Mouse (Mus musculus) liver, adult 2 months (tissue): ENCODE measurements around the gene Zan. TPM values are rescaled to one million over a fixed set of nuclear protein-coding genes. Genes with fewer than 3 reads are reported as not detected.
A peak's percentile ranks its signal among the peaks of the same experiment; 100 is the strongest.

Experiments
- DNase-seq: peaks from one replicate; pipeline ENCODE4 v3.0.0-alpha.2; 2011; ENCODE audit warnings: low read depth, low spot score; ENCODE audit errors: extremely low read depth
- H3K27ac ChIP-seq: fragments of 200-500 bp; replicated peaks from 2 replicates; pipeline ENCODE4 v1.5.1; 2012; ENCODE audit warnings: low read depth, mild to moderate bottlenecking, control low read depth, inconsistent platforms, low read length; ENCODE audit not compliant: insufficient read depth
- H3K27me3 ChIP-seq: fragments of 200-500 bp; 2 replicates; pipeline ENCODE4 v1.6.1; 2012; ENCODE audit warnings: mild to moderate bottlenecking, moderate library complexity, low read length, inconsistent platforms; ENCODE audit not compliant: control insufficient read depth, insufficient read depth
- H3K36me3 ChIP-seq: fragments of 200-500 bp; 2 replicates; pipeline ENCODE4 v1.6.1; 2012; ENCODE audit warnings: low read length, inconsistent platforms; ENCODE audit not compliant: control insufficient read depth, insufficient read depth
- H3K4me1 ChIP-seq: fragments of 200-500 bp; 2 replicates; pipeline ENCODE4 v1.6.1; 2011; ENCODE audit warnings: low read length; ENCODE audit not compliant: control insufficient read depth, insufficient read depth
- H3K4me3 ChIP-seq: fragments of 200-500 bp; 2 replicates; pipeline ENCODE4 v1.5.1; 2011; ENCODE audit warnings: low read depth, mild to moderate bottlenecking, control low read depth, low read length, moderate library complexity; ENCODE audit not compliant: insufficient read depth
- H3K79me2 ChIP-seq: fragments of 200-500 bp; 2 replicates; pipeline ENCODE4 v1.6.1; 2012; ENCODE audit warnings: inconsistent platforms, mild to moderate bottlenecking, low read length, moderate library complexity; ENCODE audit not compliant: control insufficient read depth, insufficient read depth
- H3K9ac ChIP-seq: fragments of 200-500 bp; 2 replicates; pipeline ENCODE4 v1.6.1; 2012; ENCODE audit warnings: low read depth, mild to moderate bottlenecking, control low read depth, inconsistent platforms, low read length
- CTCF ChIP-seq: fragments of 200-500 bp; IDR thresholded peaks from 2 replicates; pipeline ENCODE4 v1.5.1; 2011; ENCODE audit warnings: low read depth, low read length, control low read depth
- POLR2A ChIP-seq: fragments of 200-500 bp; IDR thresholded peaks from 2 replicates; pipeline ENCODE4 v1.6.1; 2011; ENCODE audit warnings: low read length, control low read depth; ENCODE audit not compliant: insufficient read depth; ENCODE audit errors: extremely low read depth
- WGBS: fragments of 180-500 bp; shearing (Covaris S2); methylation state at CpG from one replicate; pipeline ENCODE4 v1.1.7; 2018; 5-methylcytosine and 5-hydroxymethylcytosine counted together
- polyA plus RNA-seq: library from polyadenylated mRNA; depleted of rRNA; stranded (reverse); fragments of >200 nt; gene quantifications from 2 replicates; pipeline ENCODE4 v1.2.3, GENCODE M21; 2012
- total RNA-seq: library from RNA; depleted of rRNA; stranded (reverse); fragments of >200 nt; gene quantifications from 2 replicates; pipeline ENCODE4 v1.2.3, GENCODE M21; 2014

Zan gene
- total and polyA plus RNA-seq, 2 experiments = under 0.01 to 0.02 TPM

- Histone ChIP-seq H3K36me3 (no peaks in the 10 kb centered on the region), H3K27ac (no peak overlapping the region), H3K27me3 (no peaks in the 10 kb centered on the region), H3K9ac (no peak overlapping the region), H3K4me1 (peaks cover 2% of the 10 kb centered on the region), H3K4me3 (no peak overlapping the region), H3K79me2 (no peaks in the 10 kb centered on the region)
- TF ChIP-seq POLR2A (no peak), CTCF (no peak)
- no peak for DNase-seq
- 77% methylated on average over 4 of the region's 4 CpGs for WGBS
Observed at GRCm38 (mm10) chr5:137491559-137491958, 14.7 kb upstream of the Zan start.

- H3K79me2 ChIP-seq = no peaks in the 10 kb centered on the region
- TF ChIP-seq CTCF = no peak
- TF ChIP-seq POLR2A = no peak
- no peak for DNase-seq
- no peak overlapping the region for H3K4me3 ChIP-seq
- no peak overlapping the region for H3K27ac ChIP-seq
- 92% methylated on average over 7 of the region's 7 CpGs for WGBS
- no peaks in the 10 kb centered on the region for H3K36me3 ChIP-seq
- H3K9ac ChIP-seq = no peak overlapping the region
- no peaks in the 10 kb centered on the region for H3K4me1 ChIP-seq
- H3K27me3 ChIP-seq = no peaks in the 10 kb centered on the region; the same call in 1 of the 2 replicates
Observed at GRCm38 (mm10) chr5:137487616-137488015, 10.8 kb upstream of the Zan start.

- Histone ChIP-seq H3K4me1 (peaks cover 4% of the 10 kb centered on the region), H3K36me3 (no peaks in the 10 kb centered on the region), H3K4me3 (no peak overlapping the region), H3K27ac (no peak overlapping the region), H3K9ac (no peak overlapping the region), H3K27me3 (no peaks in the 10 kb centered on the region; the same call in 1 of the 2 replicates), H3K79me2 (no peaks in the 10 kb centered on the region)
- WGBS = 6% methylated on average over 17 of the region's 17 CpGs
- TF ChIP-seq CTCF (no peak), POLR2A (no peak)
- no peak for DNase-seq
Observed at GRCm38 (mm10) chr5:137485851-137486155, 8.9 kb upstream of the Zan start.

- H3K27me3 ChIP-seq = no peaks in the 10 kb centered on the region; the same call in 1 of the 2 replicates
- H3K36me3 ChIP-seq = no peaks in the 10 kb centered on the region
- DNase-seq = no peak
- H3K4me1 ChIP-seq = peaks cover 4% of the 10 kb centered on the region
- H3K79me2 ChIP-seq = no peaks in the 10 kb centered on the region
- no peak overlapping the region for H3K9ac ChIP-seq
- TF ChIP-seq CTCF (no peak), POLR2A (no peak)
- 14% methylated on average over 30 of the region's 30 CpGs for WGBS
- no peak overlapping the region for H3K4me3 ChIP-seq
- no peak overlapping the region for H3K27ac ChIP-seq
Observed at GRCm38 (mm10) chr5:137485071-137485850, 8.4 kb upstream of the Zan start.

GRCm38 (mm10) chr5:137481897-137482296 is 5.0 kb upstream of the Zan start:
- TF ChIP-seq POLR2A (no peak), CTCF (no peak)
- WGBS = 8% methylated on average over 8 of the region's 8 CpGs
- Histone ChIP-seq H3K4me3 (no peak overlapping the region), H3K27ac (peak overlapping the region; percentile 30; the same call in 1 of the 2 replicates), H3K9ac (no peak overlapping the region), H3K36me3 (no peaks in the 10 kb centered on the region), H3K27me3 (no peaks in the 10 kb centered on the region; the same call in 1 of the 2 replicates), H3K4me1 (peaks cover 4% of the 10 kb centered on the region), H3K79me2 (no peaks in the 10 kb centered on the region)
- peak; percentile 84 for DNase-seq

- peak overlapping the region; percentile 30; the same call in 1 of the 2 replicates for H3K27ac ChIP-seq
- TF ChIP-seq CTCF (peak; percentile 66), POLR2A (no peak)
- H3K9ac ChIP-seq = no peak overlapping the region
- H3K27me3 ChIP-seq = no peaks in the 10 kb centered on the region; the same call in 1 of the 2 replicates
- peak; percentile 80 for DNase-seq
- peaks cover 4% of the 10 kb centered on the region for H3K4me1 ChIP-seq
- H3K36me3 ChIP-seq = no peaks in the 10 kb centered on the region
- no peak overlapping the region for H3K4me3 ChIP-seq
- no peaks in the 10 kb centered on the region for H3K79me2 ChIP-seq
Observed at GRCm38 (mm10) chr5:137481138-137481537, 4.3 kb upstream of the Zan start.
